Mouse (Mus musculus) spleen, adult 2 months (tissue): ENCODE results near the gene Prkag2.

Experiments
- CTCF ChIP-seq: fragments of 200-500 bp; IDR thresholded peaks from 2 replicates; pipeline ENCODE4 v1.5.1; 2011; ENCODE audit warnings: mild to moderate bottlenecking, inconsistent platforms; ENCODE audit not compliant: insufficient read depth, insufficient read length, insufficient replicate concordance; ENCODE audit errors: extremely low read depth
- POLR2A ChIP-seq: fragments of 200-500 bp; IDR thresholded peaks from 2 replicates; pipeline ENCODE4 v1.6.1; 2011; ENCODE audit warnings: low read depth, low read length, inconsistent platforms

DNA sequence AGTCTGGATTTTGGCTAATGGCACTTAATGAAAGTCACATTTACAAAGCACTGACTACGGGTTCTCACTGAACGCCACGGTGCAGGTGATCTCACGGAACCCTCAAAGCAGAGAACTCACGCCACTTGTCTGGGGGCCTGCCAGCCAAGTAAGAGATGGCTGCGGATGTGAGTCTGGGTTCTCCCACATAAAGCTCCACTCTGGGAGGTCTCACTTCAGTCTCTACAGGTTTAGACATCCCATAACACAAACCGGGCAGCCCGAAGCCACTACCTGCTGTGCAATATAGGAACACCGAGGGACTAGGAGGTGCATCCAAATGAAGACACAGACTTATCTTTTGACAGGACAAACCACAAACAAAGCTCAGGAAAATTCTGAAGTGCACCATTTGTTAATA, 193.6 kb downstream of the Prkag2 start:
- TF ChIP-seq CTCF (no peak), POLR2A (no peak)
